Mouse (Mus musculus): ENCODE data around the gene Mdm2.

- no peak for TF ChIP-seq POLR2A (IDR thresholded peaks at IDR 0.05; ENCODE audit: extremely low read depth, insufficient read depth, low read length)
- no peak for TF ChIP-seq CTCF (IDR thresholded peaks at IDR 0.05; ENCODE audit: low read depth, low read length)
Observed at GRCm38 (mm10) chr10:117674359-117675019, 36.1 kb downstream of the Mdm2 start.
